Mouse (Mus musculus) heart, postnatal 0 days (tissue): ENCODE measurements around the gene Ipmk. TPM values are rescaled to one million over a fixed set of nuclear protein-coding genes. Genes with fewer than 3 reads are reported as not detected.

Experiments used
- ATAC-seq: fragments of 200-750 bp; cut with Nextera tagmentation; 2 replicates; pipeline ENCODE4 v1.8.0; 2017; ENCODE audit warnings: low read depth, moderate number of reproducible peaks, moderate library complexity; ENCODE audit not compliant: insufficient read depth
- DNase-seq: peaks from one replicate; pipeline ENCODE4 v3.0.0-alpha.2; 2016; ENCODE audit warnings: low spot score
- H3K27ac ChIP-seq: fragments of 300-500 bp; sonication (generic); 2 replicates; pipeline ENCODE4 v1.5.1; 2014; ENCODE audit warnings: low read depth, mild to moderate bottlenecking
- H3K27me3 ChIP-seq: fragments of 300-500 bp; sonication (generic); 2 replicates; pipeline ENCODE4 v1.6.1; 2014; ENCODE audit warnings: low read length, mixed read lengths; ENCODE audit not compliant: control insufficient read depth, insufficient read depth
- H3K36me3 ChIP-seq: fragments of 300-500 bp; sonication (generic); replicated peaks from 2 replicates; pipeline ENCODE4 v1.6.1; 2014; ENCODE audit warnings: low read length, mixed read lengths; ENCODE audit not compliant: control insufficient read depth, insufficient read depth
- H3K4me1 ChIP-seq: fragments of 300-500 bp; sonication (generic); 2 replicates; pipeline ENCODE4 v1.6.1; 2014; ENCODE audit warnings: antibody characterized with exemption; ENCODE audit not compliant: control insufficient read depth, insufficient read depth
- H3K4me2 ChIP-seq: fragments of 300-500 bp; sonication (generic); 2 replicates; pipeline ENCODE4 v1.6.1; 2014; ENCODE audit warnings: low read depth, mild to moderate bottlenecking, low read length, moderate library complexity
- H3K4me3 ChIP-seq: fragments of 300-500 bp; sonication (generic); 2 replicates; pipeline ENCODE4 v1.5.1; 2014; ENCODE audit warnings: low read depth, low read length
- H3K9ac ChIP-seq: fragments of 300-500 bp; sonication (generic); replicated peaks from 2 replicates; pipeline ENCODE4 v1.6.1; 2014; ENCODE audit warnings: low read depth, low read length, mixed read lengths
- H3K9me3 ChIP-seq: fragments of 300-500 bp; sonication (generic); replicated peaks from 2 replicates; pipeline ENCODE4 v1.6.1; 2016; ENCODE audit warnings: low read length; ENCODE audit not compliant: control insufficient read depth
- CTCF ChIP-seq: IDR thresholded peaks from 2 replicates; pipeline ENCODE4 v1.5.1; 2016; ENCODE audit warnings: antibody characterized with exemption, control low read depth, low read depth
- EP300 ChIP-seq: IDR thresholded peaks from 2 replicates; pipeline ENCODE4 v1.6.1; 2016; ENCODE audit warnings: antibody characterized with exemption, low read depth
- WGBS: fragments of 180-500 bp; shearing (Covaris S2); extraction: QIAGEN DNeasy Blood & Tissue Kit; methylation state at CpG from one replicate; pipeline ENCODE4 v1.1.7; 2014; 5-methylcytosine and 5-hydroxymethylcytosine counted together
- polyA plus RNA-seq: library from polyadenylated mRNA; unstranded; fragments of >200 nt; fragmentation: Nextera tagmentation; extraction: Ambion mirVana; gene quantifications from 2 replicates; pipeline ENCODE4 v1.2.1, GENCODE M21; 2015
- total RNA-seq: library from RNA; depleted of rRNA; stranded (reverse); fragments of >200 nt; gene quantifications from 2 replicates; pipeline ENCODE4 v1.2.3, GENCODE M21; 2014; ENCODE audit warnings: low replicate concordance

Gene Ipmk
- total and polyA plus RNA-seq, 2 experiments from 2014 or later = 4.9 to 6.8 TPM

- no peak for TF ChIP-seq EP300
- TF ChIP-seq CTCF = no peak
- Histone ChIP-seq H3K27me3 (no peaks in the 10 kb centered on the region), H3K27ac (peak within 1 kb of the TSS; percentile 87), H3K4me1 (peaks cover 16% of the 10 kb centered on the region), H3K4me3 (peak within 1 kb of the TSS; percentile 95), H3K36me3 (no peaks in the 10 kb centered on the region), H3K4me2 (peak within 1 kb of the TSS; percentile 91), H3K9me3 (no peaks in the 10 kb centered on the region), H3K9ac (peak within 1 kb of the TSS; percentile 88)
- ATAC-seq (peak; percentile 85), DNase-seq (peak; percentile 93)
- under 1% methylated on average over 59 of the region's 60 CpGs for WGBS
Measured at GRCm38 (mm10) chr10:71344579-71345143, 2.9 kb upstream of the Ipmk start, which contains the start of gene Cisd1. TSS of gene Cisd1 (minus strand) at chr10:71344954.

- Histone ChIP-seq H3K27me3 (no peaks in the 10 kb centered on the region), H3K27ac (no peak overlapping the region), H3K4me2 (no peak overlapping the region), H3K4me1 (peaks cover 16% of the 10 kb centered on the region), H3K36me3 (0 out of 2 replicates have a peak, but pooled peaks cover 5% of the 10 kb centered on the region), H3K9ac (no peak overlapping the region), H3K4me3 (no peak overlapping the region), H3K9me3 (no peaks in the 10 kb centered on the region)
- TF ChIP-seq EP300 = no peak
- WGBS = 51% methylated on average over 2 of the region's 2 CpGs
- no peak for ATAC-seq
- DNase-seq = no peak
Measured at GRCm38 (mm10) chr10:71346106-71346505, 1.5 kb upstream of the Ipmk start.

GRCm38 (mm10) chr10:71346722-71347508, 648 bp upstream of the Ipmk start:
- Histone ChIP-seq H3K9ac (no peak overlapping the region; the same call in 1 of the 2 replicates), H3K4me1 (peaks cover 16% of the 10 kb centered on the region), H3K27me3 (no peaks in the 10 kb centered on the region), H3K27ac (peak overlapping the region; percentile 62), H3K4me2 (peak overlapping the region; percentile 92), H3K36me3 (0 out of 2 replicates have a peak, but pooled peaks cover 6% of the 10 kb centered on the region), H3K9me3 (no peaks in the 10 kb centered on the region), H3K4me3 (peak overlapping the region; percentile 81)
- TF ChIP-seq CTCF (peak; percentile 17; the same call in 1 of the 2 replicates), EP300 (no peak)
- DNase-seq (no peak), ATAC-seq (no peak)
- 13% methylated on average over 13 of the region's 13 CpGs for WGBS

GRCm38 (mm10) chr10:71347964-71348636, 537 bp downstream of the Ipmk start:
- H3K4me1 ChIP-seq = peaks cover 16% of the 10 kb centered on the region
- 0% methylated on average over 38 of the region's 48 CpGs for WGBS
- no peaks in the 10 kb centered on the region for H3K9me3 ChIP-seq

GRCm38 (mm10) chr10:71348637-71349280, 1.2 kb downstream of the Ipmk start:
- Histone ChIP-seq H3K9me3 (no peaks in the 10 kb centered on the region), H3K4me2 (peak overlapping the region; percentile 92), H3K27ac (no peak overlapping the region), H3K4me1 (peaks cover 10% of the 10 kb centered on the region), H3K4me3 (peak overlapping the region; percentile 81), H3K9ac (peak overlapping the region; percentile 73), H3K36me3 (0 out of 2 replicates have a peak, but pooled peaks cover 6% of the 10 kb centered on the region), H3K27me3 (no peaks in the 10 kb centered on the region)
- no peak for DNase-seq
- ATAC-seq = no peak
- TF ChIP-seq CTCF (no peak), EP300 (no peak)
- WGBS = 23% methylated on average over 16 of the region's 16 CpGs

More at GRCm38 (mm10) chr10:71347964-71348636, 537 bp downstream of the Ipmk start:
- H3K36me3 ChIP-seq = 0 out of 2 replicates have a peak, but pooled peaks cover 6% of the 10 kb centered on the region
- peak overlapping the region; percentile 92 for H3K4me2 ChIP-seq
- peak overlapping the region; percentile 76 for H3K27ac ChIP-seq
- ATAC-seq (peak; percentile 40), DNase-seq (peak; percentile 22)
- H3K27me3 ChIP-seq = no peaks in the 10 kb centered on the region
- TF ChIP-seq CTCF = no peak
- no peak for TF ChIP-seq EP300
- peak overlapping the region; percentile 81 for H3K4me3 ChIP-seq
- H3K9ac ChIP-seq = peak overlapping the region; percentile 73
